Mouse (Mus musculus) myocyte (in vitro differentiated cells): ENCODE measurements around the gene Pstk.

Source experiments
- E2F4 ChIP-seq: IDR thresholded peaks from one replicate; pipeline ENCODE4 v1.6.1; 2011; ENCODE audit warnings: mild to moderate bottlenecking, control low read depth, moderate library complexity; ENCODE audit not compliant: insufficient read depth
- MAX ChIP-seq: IDR thresholded peaks from one replicate; pipeline ENCODE4 v1.6.1; 2011; ENCODE audit warnings: low read depth, mild to moderate bottlenecking, control low read depth
- MYOD1 ChIP-seq, 3 experiments: IDR thresholded peaks; one replicate each; pipeline ENCODE4 v1.6.1; 2011; ENCODE audit warnings: control low read depth in 2 of 3, low read depth in 2 of 3, mild to moderate bottlenecking in 2 of 3, moderate library complexity in 1 of 3; ENCODE audit not compliant: insufficient read length in 2 of 3, control insufficient read depth in 1 of 3
- POLR2A ChIP-seq: IDR thresholded peaks from one replicate; pipeline ENCODE4 v1.6.1; 2011; ENCODE audit warnings: low read depth, mild to moderate bottlenecking, control low read depth, moderate library complexity; ENCODE audit not compliant: insufficient read length
- POLR2AphosphoS2 ChIP-seq: IDR thresholded peaks from one replicate; pipeline ENCODE4 v1.6.1; 2011; ENCODE audit warnings: low read depth, control low read depth; ENCODE audit not compliant: insufficient read length
- SRF ChIP-seq: IDR thresholded peaks from one replicate; pipeline ENCODE4 v1.6.1; 2011; ENCODE audit warnings: low read depth; ENCODE audit not compliant: control insufficient read depth, insufficient read length
- TCF12 ChIP-seq: IDR thresholded peaks from one replicate; pipeline ENCODE4 v1.6.1; 2011; ENCODE audit warnings: mild to moderate bottlenecking, control low read depth; ENCODE audit not compliant: poor library complexity, insufficient read depth, severe bottlenecking

DNA sequence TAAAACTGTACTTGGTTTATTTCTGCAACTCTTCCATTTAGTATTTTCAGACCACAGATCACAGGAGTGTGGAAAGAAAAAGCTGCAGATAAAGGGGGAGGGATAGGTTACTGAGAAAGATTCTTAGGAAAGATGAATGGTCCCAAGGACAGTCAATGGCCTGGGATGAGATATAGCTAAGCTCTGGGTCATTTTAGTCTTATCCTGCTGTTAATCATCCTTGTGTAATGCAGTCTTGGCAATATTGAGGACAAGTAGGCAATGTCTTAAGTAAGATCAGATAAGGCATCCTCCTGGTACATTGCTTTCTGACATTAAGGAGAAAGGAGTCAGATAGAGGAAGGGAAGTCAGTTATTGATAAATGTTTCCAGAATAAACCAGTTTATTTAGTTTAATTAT is 46.7 kb downstream of the Pstk start:
- no peak for TF ChIP-seq POLR2A
- no peak for TF ChIP-seq POLR2AphosphoS2
- no peak for TF ChIP-seq MAX
- TF ChIP-seq TCF12, result no peak
- no peak for TF ChIP-seq SRF
- no peak for TF ChIP-seq MYOD1 (IDR thresholded peaks at IDR 0.05; ENCODE audit: control insufficient read depth in 1 of 3, insufficient read length in 2 of 3, low read depth in 2 of 3)
- TF ChIP-seq E2F4, result no peak
